Mouse (Mus musculus) ES-E14 (cell line): ENCODE results near the gene Atp8a1. TPM values are rescaled to one million over a fixed set of nuclear protein-coding genes. Genes with fewer than 3 reads are reported as not detected.

ENCODE experiments used
- DNase-seq: peaks from one replicate; pipeline ENCODE4 v3.0.0-alpha.2; 2013; ENCODE audit warnings: low read depth, low spot score
- H3K27ac ChIP-seq: 2 replicates; pipeline ENCODE4 v1.5.1; 2012; ENCODE audit warnings: low read depth, mild to moderate bottlenecking, low read length, moderate library complexity, mixed read lengths; ENCODE audit not compliant: poor library complexity, insufficient read depth, severe bottlenecking
- H3K36me3 ChIP-seq: 2 replicates; pipeline ENCODE4 v1.6.1; 2012; ENCODE audit warnings: mild to moderate bottlenecking, low read length, moderate library complexity, mixed read lengths; ENCODE audit not compliant: control insufficient read depth, poor library complexity, insufficient read depth, severe bottlenecking
- H3K4me1 ChIP-seq, 2 experiments: fragments of 150-350 bp in 1 of 2; sonication (generic) in 1 of 2; 2 replicates each; pipeline ENCODE4 v1.6.1; 2012; ENCODE audit warnings: low read length in 2 of 2, mild to moderate bottlenecking in 1 of 2, mixed read lengths in 1 of 2; ENCODE audit not compliant: control insufficient read depth in 2 of 2, insufficient read depth in 2 of 2, poor library complexity in 1 of 2
- H3K4me3 ChIP-seq, 2 experiments: fragments of 150-350 bp in 1 of 2; sonication (generic) in 1 of 2; 2 replicates each; pipeline ENCODE4 v1.5.1; 2012; ENCODE audit warnings: low read length in 2 of 2, low read depth in 1 of 2, mild to moderate bottlenecking in 1 of 2, mixed read lengths in 1 of 2; ENCODE audit not compliant: insufficient read depth in 1 of 2, poor library complexity in 1 of 2, severe bottlenecking in 1 of 2
- H3K9ac ChIP-seq: 2 replicates; pipeline ENCODE4 v1.6.1; 2012; ENCODE audit warnings: low read depth, mild to moderate bottlenecking, low read length, mixed read lengths; ENCODE audit not compliant: poor library complexity, insufficient read depth, severe bottlenecking
- H3K9me3 ChIP-seq: fragments of 150-350 bp; sonication (generic); 2 replicates; pipeline ENCODE4 v1.6.1; 2012; ENCODE audit warnings: low read depth, mild to moderate bottlenecking, low read length; ENCODE audit not compliant: control insufficient read depth, insufficient read depth
- CHD2 ChIP-seq: IDR thresholded peaks from 2 replicates; pipeline ENCODE4 v1.6.1; 2014; ENCODE audit warnings: mild to moderate bottlenecking, low read depth, low read length, inconsistent platforms
- HCFC1 ChIP-seq: IDR thresholded peaks from 2 replicates; pipeline ENCODE4 v1.6.1; 2012; ENCODE audit warnings: low read length, inconsistent platforms, borderline replicate concordance; ENCODE audit not compliant: insufficient read depth
- MAFK ChIP-seq: IDR thresholded peaks from 2 replicates; pipeline ENCODE4 v1.6.1; 2014; ENCODE audit warnings: mild to moderate bottlenecking, low read depth, low read length, inconsistent platforms; ENCODE audit not compliant: insufficient read depth
- ZC3H11A ChIP-seq: IDR thresholded peaks from 2 replicates; pipeline ENCODE4 v1.6.1; 2012; ENCODE audit warnings: low read depth, mild to moderate bottlenecking, inconsistent platforms, low read length, borderline replicate concordance
- ZNF384 ChIP-seq: IDR thresholded peaks from 2 replicates; pipeline ENCODE4 v1.6.1; 2012; ENCODE audit warnings: low read depth, low read length, inconsistent platforms
- in situ Hi-C, 2 experiments: fragments of 600-800 bp; cut with MboI; formaldehyde crosslinking; loops; one replicate each; pipeline ENCODE4 v1.15.1; 2025; ENCODE audit warnings: low sequenced_read_pairs in 2 of 2, inconsistent platforms in 1 of 2; ENCODE audit not compliant: unreplicated experiment in 2 of 2
- total RNA-seq: library from RNA; depleted of rRNA; stranded (reverse); fragments of 300-350 nt; gene quantifications from 2 replicates; pipeline ENCODE4 v1.2.3, GENCODE M21; 2012

The Atp8a1 gene
- total RNA-seq, 1 experiment = 13.7 TPM

DNA sequence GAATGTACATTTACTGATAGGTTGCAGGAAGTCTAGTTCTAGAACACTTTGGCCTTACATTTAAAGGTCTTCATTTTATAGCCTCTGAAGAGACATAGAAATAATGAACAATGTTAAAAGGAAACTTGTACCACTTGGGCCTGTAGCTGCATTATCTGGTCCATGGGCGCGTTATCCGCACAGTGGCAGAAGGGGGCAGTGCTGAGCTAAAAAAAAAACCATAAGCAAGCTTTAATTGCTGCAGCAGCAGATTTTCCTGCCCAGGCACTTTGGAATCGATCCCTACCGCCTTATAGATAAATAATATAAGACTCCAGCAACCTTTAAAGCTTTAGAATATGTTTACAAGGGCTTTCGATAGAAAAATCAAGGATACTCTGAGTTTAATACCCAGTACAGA is 91.1 kb downstream of the Atp8a1 start:
- no peak overlapping the region for H3K27ac ChIP-seq
- H3K36me3 ChIP-seq = no peaks in the 10 kb centered on the region; the same call in 1 of the 2 replicates
- in situ Hi-C loops = loop anchor here (5.0 to 10.0 kb wide), 2 partner anchors 249 to 256 kb away; no protein-coding TSS in a partner anchor
- H3K9ac ChIP-seq = no peak overlapping the region
- DNase-seq = peak; percentile 25
- H3K4me1 ChIP-seq = peaks cover 2 to 5% of the 10 kb centered on the region in 2 experiments; a peak in 3 of 4 replicates
- no peaks in the 10 kb centered on the region for H3K9me3 ChIP-seq
- H3K4me3 ChIP-seq = no peak overlapping the region
- TF ChIP-seq ZNF384 (no peak), ZC3H11A (peak; percentile 51; the same call in 1 of the 2 replicates), MAFK (peak; percentile 92)

DNA sequence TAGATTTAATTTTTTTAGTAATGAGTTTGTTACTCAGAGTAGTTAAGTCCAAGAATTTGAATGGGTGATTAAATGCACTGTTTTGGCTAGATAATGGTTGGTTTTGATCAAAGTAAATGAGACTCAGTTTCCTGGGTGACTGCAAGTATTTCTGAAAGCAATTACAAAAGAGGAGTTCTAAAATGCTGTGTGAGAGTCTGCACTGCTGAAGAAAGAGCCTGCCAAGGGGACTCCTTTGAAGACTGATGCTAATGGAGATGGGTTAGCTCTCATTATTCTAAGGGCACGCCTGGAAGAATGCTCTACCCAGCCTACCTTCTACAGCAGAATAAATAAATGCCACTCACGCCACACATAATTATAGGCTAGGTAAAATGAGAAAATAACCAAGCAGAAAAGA is 94.2 kb downstream of the Atp8a1 start:
- in situ Hi-C loops = loop anchor here in 1 of 2 experiments (10.0 kb wide), 1 partner anchor 252 kb away; no protein-coding TSS in a partner anchor
- no peak for DNase-seq
- TF ChIP-seq ZC3H11A (no peak), CHD2 (no peak), HCFC1 (no peak), ZNF384 (no peak), MAFK (no peak)
- Histone ChIP-seq H3K27ac (no peak overlapping the region), H3K4me1 (peaks cover 0 to 4% of the 10 kb centered on the region in 2 experiments; a peak in 2 of 4 replicates), H3K36me3 (no peaks in the 10 kb centered on the region; the same call in 1 of the 2 replicates), H3K4me3 (no peak overlapping the region), H3K9ac (no peak overlapping the region), H3K9me3 (no peaks in the 10 kb centered on the region)

GRCm38 (mm10) chr5:67752629-67753028 is 94.6 kb downstream of the Atp8a1 start:
- no peaks in the 10 kb centered on the region for H3K36me3 ChIP-seq
- H3K4me3 ChIP-seq = no peak overlapping the region
- H3K9ac ChIP-seq = no peak overlapping the region
- TF ChIP-seq ZNF384 = no peak
- no peak for TF ChIP-seq HCFC1
- no peak overlapping the region for H3K27ac ChIP-seq
- DNase-seq = no peak
- H3K4me1 ChIP-seq = no peaks in the 10 kb centered on the region
- no peaks in the 10 kb centered on the region for H3K9me3 ChIP-seq
- in situ Hi-C loops = loop anchor here in 1 of 2 experiments (10.0 kb wide), 1 partner anchor 252 kb away; no protein-coding TSS in a partner anchor

- peak; percentile 20 for DNase-seq
- Histone ChIP-seq H3K4me3 (no peak overlapping the region), H3K36me3 (no peaks in the 10 kb centered on the region; the same call in 1 of the 2 replicates), H3K27ac (no peak overlapping the region), H3K9me3 (no peaks in the 10 kb centered on the region), H3K4me1 (no peaks in the 10 kb centered on the region), H3K9ac (no peak overlapping the region)
- in situ Hi-C loops = loop anchor here in 1 of 2 experiments (10.0 kb wide), 1 partner anchor 253 kb away; no protein-coding TSS in a partner anchor
- TF ChIP-seq MAFK = no peak
- TF ChIP-seq HCFC1 = no peak
- no peak for TF ChIP-seq CHD2
- no peak for TF ChIP-seq ZC3H11A
- no peak for TF ChIP-seq ZNF384
Measured at GRCm38 (mm10) chr5:67752007-67752406, 95.2 kb downstream of the Atp8a1 start.

DNA sequence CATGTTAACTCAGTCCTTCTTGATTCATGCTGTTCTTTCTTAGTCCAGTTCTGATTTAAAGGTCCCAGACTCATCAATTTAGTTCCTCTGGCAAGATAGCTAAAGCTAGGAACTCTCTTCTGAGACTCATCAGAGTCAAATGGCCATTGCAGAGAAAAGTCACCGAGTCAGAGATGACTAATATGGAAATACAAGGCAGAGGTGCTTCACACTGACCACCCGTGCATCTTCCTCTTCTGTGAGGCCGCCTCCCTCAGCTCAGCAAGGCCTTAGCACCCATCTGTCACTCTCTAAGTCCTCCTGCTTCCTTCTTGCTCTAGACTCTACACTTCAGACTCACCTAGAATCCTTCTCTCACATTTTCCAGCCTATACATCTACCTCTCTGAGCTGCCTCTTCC is 108.0 kb downstream of the Atp8a1 start:
- Histone ChIP-seq H3K9ac (no peak overlapping the region), H3K9me3 (no peaks in the 10 kb centered on the region), H3K36me3 (no peaks in the 10 kb centered on the region), H3K4me1 (no peaks in the 10 kb centered on the region), H3K27ac (no peak overlapping the region), H3K4me3 (no peak overlapping the region)
- in situ Hi-C loops = loop anchor here in 1 of 2 experiments (25.0 kb wide), 1 partner anchor 202 kb away; no protein-coding TSS in a partner anchor
- TF ChIP-seq CHD2 (no peak), HCFC1 (no peak), ZC3H11A (no peak), MAFK (no peak), ZNF384 (no peak)
- DNase-seq = no peak
